Mouse (Mus musculus) CH12.LX (cell line): Measurements from ENCODE around the gene Pawr.

ENCODE experiments used
- CTCF ChIP-seq, 2 experiments: IDR thresholded peaks in 1 of 2; conservative IDR thresholded peaks in 1 of 2; 2 replicates each; pipeline ENCODE4 v1.5.1; 2011 to 2012; ENCODE audit warnings: low read depth in 2 of 2, low read length in 2 of 2, improper control_type of control experiment in 1 of 2, inconsistent platforms in 1 of 2, mild to moderate bottlenecking in 1 of 2, moderate library complexity in 1 of 2
- ETS1 ChIP-seq: conservative IDR thresholded peaks from 2 replicates; pipeline ENCODE4 v1.6.1; 2012; ENCODE audit warnings: low read depth, mild to moderate bottlenecking, inconsistent platforms, low read length, improper control_type of control experiment, moderate library complexity
- JUND ChIP-seq: conservative IDR thresholded peaks from 2 replicates; pipeline ENCODE4 v1.6.1; 2011; ENCODE audit warnings: low read depth, low read length, improper control_type of control experiment
- KAT2A ChIP-seq: IDR thresholded peaks from 2 replicates; pipeline ENCODE4 v1.6.1; 2012; ENCODE audit warnings: low read length, improper control_type of control experiment, inconsistent platforms; ENCODE audit not compliant: insufficient replicate concordance
- MEF2A ChIP-seq: IDR thresholded peaks from 2 replicates; pipeline ENCODE4 v1.6.1; 2014; ENCODE audit warnings: low read depth, mild to moderate bottlenecking, inconsistent platforms, low read length, improper control_type of control experiment, borderline replicate concordance
- POLR2A ChIP-seq: IDR thresholded peaks from 2 replicates; pipeline ENCODE4 v1.6.1; 2011; ENCODE audit warnings: low read depth, mild to moderate bottlenecking, improper control_type of control experiment, low read length
- TBP ChIP-seq: conservative IDR thresholded peaks from 2 replicates; pipeline ENCODE4 v1.6.1; 2011; ENCODE audit warnings: low read depth, low read length, improper control_type of control experiment
- TCF12 ChIP-seq: IDR thresholded peaks from 2 replicates; pipeline ENCODE4 v1.6.1; 2014; ENCODE audit warnings: low read depth, mild to moderate bottlenecking, inconsistent platforms, low read length, improper control_type of control experiment

GRCm38 (mm10) chr10:108296446-108296845 is 35.5 kb upstream of the Pawr start:
- no peak for TF ChIP-seq POLR2A
- TF ChIP-seq KAT2A = no peak
- TF ChIP-seq JUND = no peak
- no peak for TF ChIP-seq TBP
- TF ChIP-seq CTCF (conservative IDR thresholded peaks at IDR 0.05 in 1 of 2, IDR thresholded peaks at IDR 0.05 in 1 of 2; ENCODE audit: low read depth in 2 of 2, low read length in 2 of 2) = no peak
- TF ChIP-seq MEF2A = no peak
- no peak for TF ChIP-seq TCF12
- no peak for TF ChIP-seq ETS1
